Mouse (Mus musculus) kidney, embryonic 15.5 days (tissue): ENCODE data around the gene Hdac4. TPM values are rescaled to one million over a fixed set of nuclear protein-coding genes. Genes with fewer than 3 reads are reported as not detected.

Experiments
- ATAC-seq: fragments of 200-750 bp; cut with Nextera tagmentation; replicated peaks from 2 replicates; pipeline ENCODE4 v1.8.0; 2017; ENCODE audit warnings: moderate TSS enrichment; ENCODE audit not compliant: low FRiP score
- H3K27ac ChIP-seq: fragments of 300-500 bp; sonication (generic); 2 replicates; pipeline ENCODE4 v1.5.1; 2015; ENCODE audit warnings: mild to moderate bottlenecking, inconsistent platforms
- H3K27me3 ChIP-seq: fragments of 300-500 bp; sonication (generic); 2 replicates; pipeline ENCODE4 v1.6.1; 2015; ENCODE audit warnings: inconsistent platforms
- H3K36me3 ChIP-seq: fragments of 300-500 bp; sonication (generic); 2 replicates; pipeline ENCODE4 v1.6.1; 2015; ENCODE audit warnings: inconsistent platforms
- H3K4me1 ChIP-seq: fragments of 300-500 bp; sonication (generic); 2 replicates; pipeline ENCODE4 v1.6.1; 2015; ENCODE audit warnings: inconsistent platforms
- H3K4me2 ChIP-seq: fragments of 300-500 bp; sonication (generic); 2 replicates; pipeline ENCODE4 v1.6.1; 2015; ENCODE audit warnings: moderate library complexity, mild to moderate bottlenecking, inconsistent platforms
- H3K4me3 ChIP-seq: fragments of 300-500 bp; sonication (generic); replicated peaks from 2 replicates; pipeline ENCODE4 v1.5.1; 2015; ENCODE audit warnings: mild to moderate bottlenecking, inconsistent platforms
- H3K9ac ChIP-seq: fragments of 300-500 bp; sonication (generic); 2 replicates; pipeline ENCODE4 v1.6.1; 2015; ENCODE audit warnings: mild to moderate bottlenecking, inconsistent platforms
- H3K9me3 ChIP-seq: fragments of 300-500 bp; sonication (generic); replicated peaks from 2 replicates; pipeline ENCODE4 v1.6.1; 2016; ENCODE audit warnings: inconsistent platforms
- WGBS: fragments of 180-500 bp; shearing (Covaris S2); methylation state at CpG from one replicate; pipeline ENCODE4 v1.1.7; 2015; ENCODE audit warnings: mixed read lengths; 5-methylcytosine and 5-hydroxymethylcytosine counted together
- polyA plus RNA-seq: library from polyadenylated mRNA; unstranded; fragments of >200 nt; fragmentation: Nextera tagmentation; extraction: Ambion mirVana; gene quantifications from 2 replicates; pipeline ENCODE4 v1.2.1, GENCODE M21; 2015

Hdac4 gene
- polyA plus RNA-seq, 1 experiment from 2014 or later = 18.1 TPM

DNA sequence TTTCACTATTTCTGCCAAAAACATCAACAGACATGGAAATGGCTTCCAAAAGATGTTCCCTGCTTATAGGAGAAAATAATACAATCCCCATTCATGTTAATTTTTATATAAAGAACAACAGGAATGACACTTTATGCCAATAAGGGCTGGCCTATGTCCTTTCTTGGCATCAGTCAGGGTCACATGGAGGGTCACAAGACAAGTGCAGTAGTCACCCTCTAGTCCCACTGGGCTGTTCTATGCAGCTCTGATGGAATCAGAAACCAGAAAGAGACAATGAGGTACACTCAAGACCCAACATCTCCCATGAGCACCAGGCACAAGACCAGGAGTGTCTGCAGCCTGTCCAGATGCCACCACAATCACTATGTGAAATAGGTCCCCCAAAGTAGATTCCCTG is 91.5 kb downstream of the Hdac4 start:
- H3K4me1 ChIP-seq = 0 out of 2 replicates have a peak, but pooled peaks cover 4% of the 10 kb centered on the region
- no peaks in the 10 kb centered on the region for H3K9me3 ChIP-seq
- no peak overlapping the region for H3K9ac ChIP-seq
- ATAC-seq = no peak
- no peaks in the 10 kb centered on the region for H3K27me3 ChIP-seq
- H3K27ac ChIP-seq = no peak overlapping the region
- H3K36me3 ChIP-seq = no peaks in the 10 kb centered on the region
- no peak overlapping the region for H3K4me3 ChIP-seq
- H3K4me2 ChIP-seq = no peak overlapping the region

DNA sequence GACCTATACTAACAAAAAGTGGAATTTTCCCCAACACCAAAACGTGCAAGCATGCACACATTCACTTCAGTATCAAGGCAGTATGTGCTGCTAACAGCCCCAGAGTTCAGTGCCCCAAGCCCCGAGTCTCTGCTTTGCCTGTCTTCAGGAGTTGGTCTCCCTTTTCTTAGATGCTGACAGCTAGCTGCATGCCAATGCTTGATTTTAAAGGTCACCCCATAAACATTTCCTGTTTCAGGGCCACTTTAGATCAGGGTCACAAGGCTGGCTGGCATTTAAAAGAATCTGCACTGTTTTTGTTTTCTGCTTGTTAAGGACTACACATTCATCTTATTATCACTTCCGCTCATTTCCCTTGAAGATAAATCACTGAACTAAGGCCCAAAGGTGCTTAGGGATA is 92.1 kb downstream of the Hdac4 start:
- Histone ChIP-seq H3K4me1 (0 out of 2 replicates have a peak, but pooled peaks cover 4% of the 10 kb centered on the region), H3K9ac (no peak overlapping the region), H3K27ac (no peak overlapping the region), H3K4me2 (no peak overlapping the region), H3K9me3 (no peaks in the 10 kb centered on the region), H3K27me3 (no peaks in the 10 kb centered on the region), H3K4me3 (no peak overlapping the region), H3K36me3 (no peaks in the 10 kb centered on the region)
- WGBS = 59% methylated on average over 3 of the region's 3 CpGs
- ATAC-seq = no peak

DNA sequence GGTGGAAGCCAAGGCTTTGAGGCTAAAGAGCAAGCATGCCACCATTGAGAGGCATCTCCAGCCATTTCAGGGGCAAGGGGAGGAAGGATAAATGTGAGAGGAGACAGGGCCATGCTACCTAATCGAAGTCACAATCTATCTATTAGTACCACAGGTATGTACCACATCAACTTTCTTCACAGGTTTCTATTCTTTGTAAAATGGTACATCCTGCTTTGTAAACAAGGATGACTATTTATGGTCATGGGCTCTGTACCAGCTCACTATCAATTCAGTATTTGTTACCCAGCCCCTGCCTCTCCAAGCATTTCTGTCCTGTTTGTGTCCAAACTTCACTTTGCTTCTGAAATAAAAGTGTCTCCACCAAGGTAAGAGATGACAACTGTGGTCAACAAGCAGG is 92.7 kb downstream of the Hdac4 start:
- Histone ChIP-seq H3K36me3 (no peaks in the 10 kb centered on the region), H3K27ac (no peak overlapping the region), H3K4me1 (0 out of 2 replicates have a peak, but pooled peaks cover 4% of the 10 kb centered on the region), H3K27me3 (no peaks in the 10 kb centered on the region), H3K9ac (no peak overlapping the region), H3K4me3 (no peak overlapping the region), H3K9me3 (no peaks in the 10 kb centered on the region), H3K4me2 (no peak overlapping the region)
- WGBS = 87% methylated on average over 1 of the region's 1 CpGs
- ATAC-seq = no peak

DNA sequence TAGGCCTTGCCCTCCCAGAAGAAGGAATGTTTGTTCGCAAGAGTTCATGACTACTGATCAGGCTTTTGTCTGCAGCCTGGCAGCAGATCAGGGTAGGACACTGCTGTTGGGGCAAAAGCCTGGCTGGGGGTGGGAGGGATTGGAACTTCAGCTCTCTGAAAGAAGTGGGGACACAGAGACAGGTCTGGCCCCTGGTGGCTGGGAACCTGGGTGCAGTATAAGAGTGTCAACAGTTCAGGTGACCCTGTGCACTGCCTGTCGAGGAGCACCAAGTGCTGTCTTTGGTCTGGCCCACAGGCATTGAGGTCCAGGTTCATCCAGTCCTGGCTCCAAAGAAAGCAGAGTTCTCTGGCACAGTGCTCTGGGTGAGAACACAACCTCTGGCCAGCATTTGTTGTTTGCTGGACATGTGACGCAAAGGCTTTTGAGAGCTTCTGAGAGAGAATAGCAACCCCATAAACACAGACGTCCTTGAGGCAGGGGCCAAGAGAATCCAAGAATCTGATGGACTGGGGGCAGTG is 95.1 kb downstream of the Hdac4 start:
- Histone ChIP-seq H3K4me3 (no peak overlapping the region), H3K4me2 (no peak overlapping the region), H3K9ac (no peak overlapping the region), H3K4me1 (0 out of 2 replicates have a peak, but pooled peaks cover 4% of the 10 kb centered on the region), H3K9me3 (no peaks in the 10 kb centered on the region), H3K36me3 (no peaks in the 10 kb centered on the region), H3K27ac (no peak overlapping the region), H3K27me3 (no peaks in the 10 kb centered on the region)
- 66% methylated on average over 4 of the region's 4 CpGs for WGBS
- no peak for ATAC-seq

DNA sequence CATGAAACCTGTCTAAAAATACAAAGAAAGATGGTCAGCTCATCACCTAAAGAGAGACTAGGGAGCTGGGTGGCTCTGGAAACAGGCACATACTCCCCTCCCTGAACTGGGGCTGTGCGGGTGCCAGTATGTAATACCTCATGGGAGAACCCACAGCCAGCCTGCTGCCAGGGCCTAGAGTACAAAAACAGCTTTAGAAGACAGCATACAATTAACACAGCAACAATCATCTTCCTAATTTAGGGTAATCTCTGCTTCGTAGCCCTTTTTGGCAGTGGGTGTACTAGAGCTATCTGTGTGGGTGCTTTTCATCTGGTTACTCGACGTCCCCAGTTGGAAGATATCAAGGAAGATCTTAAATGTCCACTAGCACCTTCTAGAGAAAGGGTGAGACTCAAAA is 95.5 kb downstream of the Hdac4 start:
- no peak for ATAC-seq
- Histone ChIP-seq H3K27me3 (no peaks in the 10 kb centered on the region), H3K4me3 (no peak overlapping the region), H3K9ac (no peak overlapping the region), H3K9me3 (no peaks in the 10 kb centered on the region), H3K4me1 (0 out of 2 replicates have a peak, but pooled peaks cover 4% of the 10 kb centered on the region), H3K36me3 (no peaks in the 10 kb centered on the region), H3K27ac (no peak overlapping the region), H3K4me2 (no peak overlapping the region)
- 87% methylated on average over 4 of the region's 4 CpGs for WGBS

DNA sequence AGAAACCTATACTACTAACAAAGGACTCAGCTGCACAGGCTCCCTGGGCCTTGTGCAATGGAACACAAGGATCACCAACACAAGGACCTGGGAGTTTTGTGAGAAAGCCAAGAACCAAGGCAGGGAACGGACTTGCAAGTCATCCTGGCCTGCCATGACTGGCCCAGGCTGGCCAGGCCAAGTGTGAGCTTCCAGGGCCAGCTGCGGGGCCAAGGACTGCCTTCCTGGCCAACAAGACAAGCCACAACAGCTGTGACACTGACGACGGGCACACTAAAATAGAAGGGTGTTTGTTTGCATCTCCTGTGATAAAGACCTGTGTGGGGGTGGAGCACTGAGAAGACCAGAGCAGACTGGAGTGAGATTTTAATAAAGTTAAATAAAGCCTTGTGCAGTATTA is 96.0 kb downstream of the Hdac4 start:
- Histone ChIP-seq H3K4me1 (0 out of 2 replicates have a peak, but pooled peaks cover 4% of the 10 kb centered on the region), H3K4me2 (no peak overlapping the region), H3K27me3 (no peaks in the 10 kb centered on the region), H3K27ac (no peak overlapping the region), H3K36me3 (no peaks in the 10 kb centered on the region), H3K4me3 (no peak overlapping the region), H3K9me3 (no peaks in the 10 kb centered on the region), H3K9ac (no peak overlapping the region)
- no peak for ATAC-seq
- 61% methylated on average over 4 of the region's 4 CpGs for WGBS

DNA sequence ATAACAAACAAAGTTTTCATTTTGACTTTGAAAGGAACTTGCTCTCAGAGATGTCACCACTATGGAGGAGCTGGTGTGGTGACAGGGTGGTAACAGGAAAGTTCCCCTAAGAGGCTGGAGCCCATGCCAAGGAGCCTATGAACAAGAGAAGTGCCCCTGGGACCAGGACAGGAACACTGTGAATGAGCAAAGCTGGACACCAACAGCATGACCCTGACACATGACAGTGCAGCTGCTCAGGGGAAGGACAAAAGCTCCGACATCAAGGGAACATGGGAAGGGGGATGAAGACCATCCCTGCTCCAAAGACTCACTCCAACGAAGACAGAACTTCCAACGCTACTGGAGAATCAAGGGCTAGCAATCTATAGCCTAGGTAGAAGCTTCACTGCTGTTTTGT is 97.0 kb downstream of the Hdac4 start:
- Histone ChIP-seq H3K27ac (no peak overlapping the region), H3K27me3 (no peaks in the 10 kb centered on the region), H3K4me1 (0 out of 2 replicates have a peak, but pooled peaks cover 4% of the 10 kb centered on the region), H3K4me3 (no peak overlapping the region), H3K9ac (no peak overlapping the region), H3K9me3 (no peaks in the 10 kb centered on the region), H3K36me3 (no peaks in the 10 kb centered on the region), H3K4me2 (no peak overlapping the region)
- WGBS = 84% methylated on average over 3 of the region's 3 CpGs
- ATAC-seq = no peak

DNA sequence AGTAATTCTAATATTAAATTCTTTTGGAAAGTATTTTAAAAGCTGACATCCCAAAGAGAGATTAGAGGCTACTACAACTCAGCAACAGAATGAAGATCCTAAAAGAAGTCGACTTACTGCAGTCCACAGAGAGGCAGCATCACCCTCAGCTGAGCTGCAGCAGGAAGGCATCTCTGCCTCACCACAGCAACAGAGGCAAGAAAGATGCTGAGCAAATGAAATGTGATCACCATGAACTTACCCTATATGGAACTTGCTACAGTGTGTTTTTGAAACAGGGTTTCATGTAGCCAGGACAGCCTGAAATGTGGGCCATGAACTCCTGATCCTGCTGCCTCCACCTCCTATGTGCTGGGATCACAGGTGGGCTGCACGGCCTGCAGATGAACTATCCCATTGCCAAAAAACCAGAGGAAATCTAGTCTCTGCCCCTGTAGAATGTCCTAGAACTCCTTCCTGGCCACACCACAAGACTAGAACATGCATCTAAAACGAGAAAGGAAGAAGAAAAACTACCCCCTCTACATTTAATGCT is 98.4 kb downstream of the Hdac4 start:
- H3K4me1 ChIP-seq = 0 out of 2 replicates have a peak, but pooled peaks cover 4% of the 10 kb centered on the region
- H3K4me2 ChIP-seq = no peak overlapping the region
- H3K27ac ChIP-seq = no peak overlapping the region
- no peak overlapping the region for H3K4me3 ChIP-seq
- H3K9ac ChIP-seq = no peak overlapping the region
- no peaks in the 10 kb centered on the region for H3K36me3 ChIP-seq
- no peaks in the 10 kb centered on the region for H3K27me3 ChIP-seq
- WGBS = 62% methylated on average over 3 of the region's 3 CpGs
- no peaks in the 10 kb centered on the region for H3K9me3 ChIP-seq
- no peak for ATAC-seq

DNA sequence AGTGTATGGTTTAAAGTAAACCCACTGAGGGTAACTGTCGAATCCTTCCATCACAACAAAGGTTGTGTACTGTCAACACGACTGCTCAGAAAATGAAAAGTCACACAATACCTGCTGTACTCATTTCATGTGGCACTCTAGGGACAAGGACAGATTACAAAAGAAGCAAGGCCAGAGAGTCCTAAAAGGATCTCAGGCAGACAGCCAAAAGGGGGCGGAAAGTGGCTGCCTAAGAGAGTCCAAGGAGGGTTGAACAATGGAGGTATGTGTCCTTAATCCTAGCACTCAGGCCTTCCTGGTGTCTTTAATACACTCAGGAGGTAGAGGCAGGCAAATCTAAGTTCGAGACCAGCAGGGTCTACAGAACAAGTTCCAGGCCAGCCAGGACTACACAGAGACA is 103.2 kb downstream of the Hdac4 start:
- Histone ChIP-seq H3K4me2 (no peak overlapping the region), H3K9me3 (no peaks in the 10 kb centered on the region), H3K27me3 (no peaks in the 10 kb centered on the region), H3K4me1 (peaks cover 2% of the 10 kb centered on the region; the same call in 1 of the 2 replicates), H3K4me3 (no peak overlapping the region), H3K9ac (no peak overlapping the region), H3K36me3 (no peaks in the 10 kb centered on the region), H3K27ac (no peak overlapping the region)
- no peak for ATAC-seq
- WGBS = 88% methylated on average over 4 of the region's 4 CpGs

DNA sequence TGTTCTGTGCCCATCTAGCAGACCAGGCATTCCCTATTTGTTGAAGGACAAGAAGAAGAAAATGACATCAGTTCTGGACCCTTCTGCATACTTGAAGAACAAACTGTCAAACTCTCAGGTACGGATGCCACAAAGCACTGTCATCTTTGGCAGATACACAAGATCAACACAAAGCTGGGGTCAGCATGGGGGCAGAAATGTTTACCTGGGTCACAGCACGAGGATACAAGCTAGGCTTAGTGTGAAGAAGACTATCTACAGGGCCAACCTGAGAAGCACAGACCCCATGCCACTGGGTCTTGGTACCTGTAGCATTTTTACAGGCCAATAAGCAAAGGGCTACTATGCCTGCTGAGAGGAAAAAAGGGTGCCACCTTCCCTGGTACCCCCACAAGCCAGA is 107.7 kb downstream of the Hdac4 start:
- H3K4me2 ChIP-seq = no peak overlapping the region
- no peak overlapping the region for H3K9ac ChIP-seq
- H3K36me3 ChIP-seq = no peaks in the 10 kb centered on the region
- no peak overlapping the region for H3K4me3 ChIP-seq
- H3K4me1 ChIP-seq = peaks cover 31% of the 10 kb centered on the region
- no peak overlapping the region for H3K27ac ChIP-seq
- 79% methylated on average over 2 of the region's 2 CpGs for WGBS
- ATAC-seq = no peak
- no peaks in the 10 kb centered on the region for H3K27me3 ChIP-seq
- H3K9me3 ChIP-seq = no peaks in the 10 kb centered on the region

DNA sequence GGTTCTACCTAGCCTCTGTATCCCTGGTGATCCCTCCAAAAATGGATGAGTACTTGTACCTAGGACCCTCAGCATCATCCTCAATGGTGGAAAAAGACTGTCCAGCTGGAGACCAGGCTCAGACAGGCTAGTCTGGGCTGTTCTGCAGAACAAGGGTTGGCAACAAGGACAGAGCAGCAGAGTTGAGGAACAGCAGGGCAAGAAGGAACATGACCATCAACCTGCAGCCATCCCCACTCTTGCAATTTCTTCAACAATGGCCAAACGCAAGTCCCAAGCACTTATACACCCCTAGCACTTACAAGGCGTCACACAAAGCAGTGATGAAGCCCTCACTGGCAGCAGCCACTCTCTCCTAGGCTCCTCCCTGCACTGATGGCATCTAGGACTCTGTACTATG is 108.2 kb downstream of the Hdac4 start:
- 84% methylated on average over 2 of the region's 2 CpGs for WGBS
- Histone ChIP-seq H3K4me3 (no peak overlapping the region), H3K9me3 (no peaks in the 10 kb centered on the region), H3K4me1 (peaks cover 31% of the 10 kb centered on the region), H3K9ac (no peak overlapping the region), H3K4me2 (no peak overlapping the region), H3K27me3 (no peaks in the 10 kb centered on the region), H3K27ac (no peak overlapping the region), H3K36me3 (no peaks in the 10 kb centered on the region)
- no peak for ATAC-seq

DNA sequence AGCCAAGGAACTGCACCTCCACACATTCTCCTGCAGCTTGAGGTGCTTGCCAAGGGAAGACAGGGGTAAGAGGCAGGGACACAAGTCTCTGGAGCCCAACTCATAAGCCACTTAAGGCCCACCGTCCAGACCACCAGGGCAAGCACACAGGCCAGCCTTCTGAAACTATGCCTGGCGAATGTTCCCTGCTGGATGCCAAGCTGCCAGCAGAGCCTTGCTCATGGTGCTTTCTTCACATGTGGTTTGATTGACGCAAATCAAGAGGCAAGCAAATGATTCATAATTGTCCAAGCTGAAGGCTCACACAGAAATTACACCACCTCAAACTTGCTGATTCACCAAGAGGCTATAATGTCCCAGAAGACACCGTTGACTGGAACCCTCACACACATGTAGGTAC is 108.7 kb downstream of the Hdac4 start:
- H3K4me2 ChIP-seq = no peak overlapping the region
- H3K27me3 ChIP-seq = no peaks in the 10 kb centered on the region
- H3K9ac ChIP-seq = no peak overlapping the region
- H3K4me3 ChIP-seq = no peak overlapping the region
- 88% methylated on average over 4 of the region's 4 CpGs for WGBS
- no peaks in the 10 kb centered on the region for H3K36me3 ChIP-seq
- no peaks in the 10 kb centered on the region for H3K9me3 ChIP-seq
- H3K4me1 ChIP-seq = peaks cover 34% of the 10 kb centered on the region
- ATAC-seq = no peak
- no peak overlapping the region for H3K27ac ChIP-seq

DNA sequence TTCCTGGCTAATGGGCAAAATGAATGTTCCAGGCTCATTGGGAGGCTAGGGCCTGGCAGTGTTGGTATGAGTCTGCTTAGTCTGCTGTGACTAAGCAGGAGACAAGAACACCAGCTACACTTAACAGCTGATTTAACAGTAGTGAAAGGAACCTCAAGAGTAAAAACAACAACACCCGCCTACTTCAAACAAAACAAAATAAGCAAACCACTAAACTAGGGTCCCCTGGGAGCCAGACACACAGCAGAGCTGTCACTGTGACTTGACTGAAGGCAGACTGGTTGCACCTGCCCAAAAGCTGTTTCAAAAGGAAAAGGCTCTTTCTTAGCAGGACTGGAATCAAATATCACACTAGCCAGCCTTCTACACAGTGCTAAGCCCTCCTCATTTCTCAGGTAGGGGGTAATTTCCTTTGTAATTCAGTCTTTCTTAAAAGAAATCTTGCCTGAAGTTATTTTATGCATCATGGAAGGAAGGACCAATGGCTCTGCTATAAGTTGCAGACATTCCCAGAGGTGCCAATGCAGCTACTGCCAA is 109.2 kb downstream of the Hdac4 start:
- ATAC-seq = 0 out of 2 replicates have a peak, but pooled peaks have one; percentile 6
- Histone ChIP-seq H3K4me1 (peaks cover 34% of the 10 kb centered on the region), H3K36me3 (no peaks in the 10 kb centered on the region), H3K9me3 (no peaks in the 10 kb centered on the region), H3K9ac (no peak overlapping the region), H3K27me3 (no peaks in the 10 kb centered on the region), H3K4me3 (no peak overlapping the region), H3K27ac (0 out of 2 replicates have a peak overlapping the region, but pooled peaks have one; percentile 1), H3K4me2 (no peak overlapping the region)
- 28% methylated on average over 1 of the region's 1 CpGs for WGBS
